Mouse (Mus musculus) cerebellum, adult 11-12 months (tissue): Measurements from ENCODE around the gene Daam2.

Experiments used
- DNase-seq: peaks from one replicate; pipeline ENCODE4 v3.0.0; 2022

The Daam2 gene

GRCm38 (mm10) chr17:49563830-49564470 lies at the start of gene Daam2:
Gene Daam2 (minus strand): TSS chr17:49564343.
- peak; percentile 92 for DNase-seq

DNA sequence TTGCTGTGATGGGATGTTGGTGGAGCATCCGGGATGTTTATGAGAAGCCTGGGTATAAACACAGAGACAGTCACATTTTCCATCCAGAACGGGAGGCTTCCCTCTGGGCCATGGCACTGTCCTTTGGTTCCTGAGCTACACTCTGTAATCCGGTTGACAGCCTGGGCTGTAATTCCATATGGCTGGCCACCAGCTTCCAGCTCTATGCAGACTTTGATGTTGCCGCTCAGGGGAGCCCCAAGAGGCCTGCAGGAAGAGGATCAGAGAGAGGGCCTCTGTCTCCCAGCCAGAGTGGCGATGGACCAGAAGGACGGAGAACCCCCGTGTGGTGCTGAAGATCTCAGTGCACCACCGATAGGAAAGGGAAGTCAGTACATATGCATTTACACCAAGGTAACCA lies 46.2 kb upstream of the Daam2 start:
- no peak for DNase-seq

- DNase-seq: no peak
These were observed 43.3 kb upstream of the Daam2 start for GRCm38 (mm10) chr17:49607351-49608027.

DNA sequence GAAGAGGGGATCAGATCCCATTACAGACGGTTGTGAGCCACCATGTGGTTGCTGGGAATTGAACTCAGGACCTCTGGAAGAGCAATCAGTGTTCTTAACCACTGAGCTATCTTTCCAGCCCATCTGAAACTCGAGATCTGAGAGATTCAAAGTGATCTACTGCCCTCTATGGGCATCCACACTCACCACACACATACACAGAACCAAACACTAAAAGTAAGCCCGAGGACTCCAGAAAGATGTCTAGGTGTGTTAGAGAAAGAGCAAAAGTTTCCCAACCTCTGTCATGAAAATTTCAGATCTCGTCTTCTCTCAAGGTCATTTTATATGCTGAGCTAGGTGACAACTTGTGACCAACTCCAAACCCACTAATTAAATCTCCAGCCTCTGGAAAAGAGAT lies 41.3 kb upstream of the Daam2 start:
- no peak for DNase-seq

DNA sequence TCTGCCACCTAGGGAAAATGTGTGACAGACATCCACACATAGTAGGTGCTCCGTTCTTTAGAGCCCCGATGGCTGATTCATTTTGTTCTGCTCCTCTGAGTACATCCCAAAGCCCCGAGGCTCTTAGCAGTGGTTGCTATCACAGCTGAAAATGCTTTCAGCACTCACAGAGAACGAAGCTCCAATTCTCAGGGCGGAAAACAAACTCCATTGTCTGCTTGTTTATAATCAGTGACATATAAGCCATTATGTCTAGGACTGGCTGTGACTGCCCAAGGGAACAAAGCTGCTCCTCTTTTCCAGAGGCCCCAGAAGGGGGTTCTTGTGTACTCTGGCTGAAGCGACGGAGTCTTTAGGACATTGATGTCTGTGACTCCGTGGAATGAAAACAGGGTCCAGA lies 25.9 kb upstream of the Daam2 start:
- DNase-seq: no peak

GRCm38 (mm10) chr17:49582471-49582870 lies 18.3 kb upstream of the Daam2 start:
- DNase-seq: no peak

DNA sequence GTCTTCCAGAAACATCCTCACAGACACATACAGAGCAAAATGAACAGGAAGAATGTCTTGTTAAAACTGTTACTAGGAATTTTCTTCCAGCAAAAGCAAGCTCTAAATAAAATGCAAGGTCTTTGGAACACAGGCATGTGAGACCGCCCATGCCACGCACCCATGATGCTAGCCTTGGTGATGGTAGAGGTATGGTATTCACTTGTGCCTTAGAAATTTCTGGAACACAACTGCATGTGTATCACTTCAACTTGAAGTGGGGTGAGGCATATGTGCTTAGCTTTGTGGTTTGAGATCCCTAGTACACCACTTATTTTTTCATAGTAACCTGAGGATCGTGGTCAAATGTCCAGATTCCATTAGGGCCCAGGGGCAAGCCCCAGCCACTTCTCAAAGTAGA lies 13.2 kb upstream of the Daam2 start:
- no peak for DNase-seq

DNA sequence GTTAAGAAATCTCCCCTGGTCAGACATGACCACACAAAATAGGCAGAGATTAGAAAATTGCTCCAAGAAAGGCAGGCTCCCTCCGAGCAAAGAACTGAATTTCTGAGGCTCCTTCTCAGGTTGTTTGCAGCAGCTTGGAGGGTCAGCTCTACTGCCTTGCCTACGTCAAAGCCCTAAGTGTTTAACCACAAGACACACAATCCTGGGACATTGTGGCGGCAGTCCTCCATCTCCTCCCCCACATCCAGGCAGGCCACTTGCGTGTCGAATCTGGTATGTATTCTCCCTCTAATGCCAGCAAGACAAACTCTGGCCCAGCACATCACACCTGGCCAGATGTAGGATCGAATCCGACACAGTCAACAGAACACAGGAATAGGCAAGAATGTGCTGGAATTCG lies 4.6 kb upstream of the Daam2 start:
- DNase-seq: no peak

DNA sequence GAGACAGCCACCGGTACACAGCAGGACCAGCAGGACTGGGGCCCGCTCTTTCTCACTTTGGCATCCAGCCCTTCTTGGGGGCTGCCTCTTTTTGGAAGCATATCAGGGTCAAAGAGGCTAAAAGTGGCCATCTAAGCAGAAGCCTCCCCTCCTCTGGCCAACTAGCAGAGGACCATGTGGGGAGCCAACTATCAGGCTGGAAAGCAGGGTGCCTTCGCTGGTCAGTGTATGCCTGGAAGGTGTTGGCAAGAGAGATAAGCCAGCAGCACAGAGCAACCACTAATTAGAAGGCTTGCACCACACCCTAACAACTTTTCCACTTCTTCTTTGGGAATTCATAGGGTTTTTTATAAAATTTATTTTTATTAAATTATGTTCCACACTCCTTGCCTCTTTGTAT lies 346 bp upstream of the Daam2 start:
- no peak for DNase-seq

DNA sequence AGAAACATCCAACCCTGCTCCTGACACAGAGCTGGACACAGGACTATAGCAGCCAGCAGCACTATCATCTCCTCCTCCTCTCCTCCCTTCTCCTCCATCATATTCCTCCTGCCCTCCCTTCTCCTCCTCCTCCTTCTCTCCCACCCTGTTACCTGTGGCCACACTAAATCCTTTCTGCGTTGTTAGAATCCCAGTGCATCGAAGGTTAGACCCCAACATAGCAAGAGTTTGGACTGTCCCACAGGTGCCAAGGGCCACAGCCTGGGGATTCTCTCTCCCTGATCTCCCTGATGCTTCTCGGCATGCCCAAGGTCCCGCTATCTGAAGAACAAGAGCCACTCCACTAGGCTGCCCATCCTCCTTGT lies 745 bp downstream of the Daam2 start:
- no peak for DNase-seq

- DNase-seq: peak; percentile 54
These were observed 1.3 kb downstream of the Daam2 start for GRCm38 (mm10) chr17:49562701-49563415.

DNA sequence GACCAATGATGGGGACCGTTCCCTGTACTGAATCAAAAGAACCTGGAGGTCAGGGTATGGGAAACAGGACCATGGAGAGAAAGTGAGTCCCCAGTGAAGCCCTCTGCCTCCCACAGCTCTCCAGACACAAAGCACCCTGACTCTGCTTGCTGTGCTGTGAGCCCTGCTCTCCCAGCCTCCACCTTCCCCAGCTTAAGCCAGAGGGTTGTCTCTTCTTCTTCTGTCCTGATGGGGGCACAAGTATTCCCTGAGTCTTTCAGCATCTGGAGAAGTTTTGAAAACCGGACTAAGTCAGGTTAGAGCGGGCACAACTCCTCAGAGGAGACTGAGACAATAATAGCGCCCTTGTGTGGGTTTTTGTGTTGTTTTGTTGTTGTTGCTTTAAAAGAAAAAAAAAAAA lies 2.2 kb downstream of the Daam2 start:
- peak; percentile 26 for DNase-seq

- DNase-seq: peak; percentile 11
These were observed 4.3 kb downstream of the Daam2 start for GRCm38 (mm10) chr17:49559786-49560289.

DNA sequence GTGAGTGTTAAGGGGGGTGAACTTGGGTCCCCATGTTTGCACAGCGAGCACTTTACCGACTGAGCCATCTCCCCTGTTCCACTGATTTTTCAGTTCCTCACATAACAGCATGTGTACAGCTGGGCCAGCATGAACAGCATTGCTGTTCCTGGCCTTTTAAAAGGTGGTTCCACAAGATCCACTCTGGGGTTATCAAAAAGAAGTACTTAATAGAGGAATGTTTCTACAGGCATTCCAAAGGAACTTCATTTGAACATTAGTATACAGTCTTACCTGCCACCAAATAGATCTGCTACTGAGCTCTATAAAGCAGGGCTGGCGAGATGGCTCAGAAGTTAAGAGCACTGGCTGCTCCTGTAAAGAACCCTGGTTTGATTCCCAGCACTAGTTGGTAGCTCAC lies 8.0 kb downstream of the Daam2 start:
- no peak for DNase-seq

GRCm38 (mm10) chr17:49551991-49552390 lies 12.2 kb downstream of the Daam2 start:
- peak; percentile 27 for DNase-seq

DNA sequence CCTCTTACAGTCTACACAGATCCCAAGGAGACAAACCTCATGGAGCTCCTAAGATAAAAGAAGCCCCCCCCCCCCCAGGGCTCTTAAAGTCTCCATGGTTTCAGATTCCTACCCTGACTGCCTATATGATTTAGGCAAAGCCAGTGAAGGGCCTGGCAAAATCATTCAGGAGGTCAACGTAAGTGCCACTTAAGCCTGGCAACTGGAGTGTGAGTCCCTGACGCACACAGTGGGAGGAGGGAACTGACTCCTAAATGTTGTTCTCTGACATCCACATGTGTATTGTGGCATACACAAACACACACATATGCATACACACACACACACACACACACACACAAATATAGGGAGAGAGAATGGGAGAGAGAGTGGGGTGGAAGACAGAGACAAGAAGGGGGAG lies 12.7 kb downstream of the Daam2 start:
- no peak for DNase-seq

DNA sequence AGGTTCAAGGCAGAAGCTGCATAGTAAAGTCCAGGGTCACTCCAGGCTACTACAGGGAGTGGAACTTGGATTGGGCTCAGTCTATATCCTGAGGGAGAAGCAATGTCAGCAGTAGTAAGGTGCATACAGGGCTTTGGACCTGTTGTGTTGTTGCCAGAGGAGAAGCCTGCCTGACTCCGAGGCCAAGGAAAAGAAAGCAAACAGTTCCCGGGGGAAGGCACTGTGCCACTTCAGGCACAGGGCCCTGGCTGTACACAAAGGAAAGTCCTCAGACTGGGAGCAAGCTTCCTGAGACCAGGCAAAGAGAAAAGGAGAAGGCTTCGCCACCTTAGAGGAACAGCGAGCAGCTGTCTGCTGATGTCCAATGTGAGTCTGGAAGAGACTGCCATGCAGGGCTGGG lies 18.1 kb downstream of the Daam2 start:
- DNase-seq: no peak

- DNase-seq: no peak
These were observed 18.7 kb downstream of the Daam2 start for GRCm38 (mm10) chr17:49545424-49545823.

GRCm38 (mm10) chr17:49544561-49544960 lies 19.6 kb downstream of the Daam2 start:
- DNase-seq: peak; percentile 72

- DNase-seq: no peak
These were observed 23.4 kb downstream of the Daam2 start for GRCm38 (mm10) chr17:49540706-49541105.

GRCm38 (mm10) chr17:49539204-49539603 lies 24.9 kb downstream of the Daam2 start:
- no peak for DNase-seq

DNA sequence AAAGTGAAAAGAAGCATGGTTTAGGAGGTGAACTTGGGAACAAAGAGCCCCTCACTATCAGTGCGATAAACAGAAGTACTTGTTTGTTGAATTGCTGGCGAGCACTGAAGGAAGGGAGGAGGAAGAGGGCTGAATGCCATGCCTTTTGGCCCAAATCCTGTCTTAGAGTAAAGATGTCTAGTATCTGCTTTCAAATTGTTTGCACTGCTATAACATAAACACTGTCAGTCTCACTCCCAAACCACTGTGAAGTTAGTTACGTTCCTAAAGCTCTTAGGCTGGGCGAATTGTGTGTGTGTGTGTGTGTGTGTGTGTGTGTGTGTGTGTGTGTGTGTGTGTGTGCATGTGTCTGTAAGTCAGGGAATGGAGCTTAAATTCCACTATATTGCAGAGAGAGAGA lies 28.6 kb downstream of the Daam2 start:
- no peak for DNase-seq

DNA sequence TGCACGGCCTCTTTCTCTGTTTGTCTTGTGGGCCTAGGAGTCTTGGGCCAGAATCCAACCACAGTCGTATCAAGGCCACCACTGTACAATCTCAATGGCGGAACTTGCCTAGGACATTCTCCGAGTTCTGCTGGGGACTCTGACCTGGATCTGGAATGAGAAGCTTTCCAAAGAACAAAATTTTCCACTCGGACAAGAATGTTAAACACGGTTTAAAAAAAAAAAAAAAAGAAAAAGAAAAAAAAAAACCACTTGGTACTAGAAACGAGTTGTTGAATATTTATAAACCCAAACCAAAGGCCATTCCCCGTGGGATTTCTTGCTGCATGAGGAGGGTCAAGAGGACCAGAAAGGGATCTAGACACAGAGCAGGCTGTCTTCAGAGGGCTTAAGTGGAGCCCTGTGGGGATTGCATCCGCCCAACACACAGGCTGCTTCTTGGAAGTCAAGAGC lies 29.9 kb downstream of the Daam2 start:
- no peak for DNase-seq

GRCm38 (mm10) chr17:49531661-49532060 lies 32.5 kb downstream of the Daam2 start:
- no peak for DNase-seq
